1 mouse cellular context compared by ENCODE assay signal in the genomic region with DNA sequence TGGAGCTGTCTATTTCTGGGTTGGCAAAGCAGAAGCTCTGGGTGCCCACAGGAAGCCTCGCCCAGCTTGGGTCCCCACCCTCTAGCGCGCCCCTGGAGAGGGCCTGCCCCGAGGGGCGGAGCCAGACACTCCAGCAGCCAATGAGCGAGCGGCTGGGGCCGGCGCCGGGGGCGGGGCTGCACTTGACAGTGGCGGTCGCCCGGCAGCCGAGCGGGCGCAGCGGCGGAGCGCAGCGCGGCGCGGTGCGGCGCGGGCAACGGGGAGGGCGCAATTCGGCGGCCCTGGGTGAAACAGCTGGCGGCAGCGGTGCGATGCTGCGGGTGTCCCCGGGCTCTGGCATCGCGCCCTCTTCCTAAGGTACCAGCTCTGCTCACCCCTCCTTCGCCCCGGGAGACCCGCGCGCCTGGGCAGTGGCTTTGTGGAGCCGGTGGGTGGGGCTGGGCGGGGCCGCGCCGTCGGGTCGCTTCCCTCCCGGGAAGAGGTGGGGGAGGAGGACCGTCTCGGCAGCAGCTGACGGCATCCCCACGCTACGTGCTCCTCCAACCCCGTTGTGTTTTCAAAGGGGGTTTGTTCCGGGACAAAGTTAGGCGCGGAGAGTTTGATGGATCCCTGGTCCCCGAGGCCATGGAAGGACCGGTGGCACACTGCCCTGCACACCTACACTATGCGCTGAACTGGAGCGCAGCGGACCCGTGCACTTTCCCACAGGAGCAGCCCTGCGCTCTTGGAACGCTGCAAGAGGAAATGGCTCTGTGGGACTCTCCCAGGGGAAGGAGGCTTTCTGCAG.
TF ChIP-seq lines count a peak whose summit lies in the region.

A gene (plus strand): TSS at position 191 of the 787 bp plus-strand sequence.

TF ChIP-seq in MEL, 35 proteins besides CTCF, POLR2A, EP300 and RAD21 (continued from another document):
- TF ChIP-seq USF2 (IDR thresholded peaks at IDR 0.05; ENCODE audit: borderline replicate concordance in 1 of 2, insufficient read depth in 1 of 2, low read depth in 1 of 2, low read length in 2 of 2) = no peak
- no peak for TF ChIP-seq TAL1 (IDR thresholded peaks at IDR 0.05; ENCODE audit: low read length)
- TF ChIP-seq POLR2AphosphoS2 (IDR thresholded peaks at IDR 0.05; ENCODE audit: low read length) = peak; percentile 28; the same call in 1 of the 2 replicates
- no peak for TF ChIP-seq MYC (IDR thresholded peaks at IDR 0.05; ENCODE audit: low read depth, low read length)
- TF ChIP-seq KAT2A (conservative IDR thresholded peaks at IDR 0.05; ENCODE audit: low read depth, low read length) = no peak; the same call in 1 of the 2 replicates
- TF ChIP-seq MXI1 (IDR thresholded peaks at IDR 0.05; ENCODE audit: low read depth, low read length) = peak; percentile 74
- no peak for TF ChIP-seq GABPA (IDR thresholded peaks at IDR 0.05; ENCODE audit: low read depth, low read length)
- TF ChIP-seq MAZ (IDR thresholded peaks at IDR 0.05; ENCODE audit: low read depth, low read length) = peak; percentile 17; the same call in 1 of the 2 replicates
- no peak; the same call in 1 of the 2 replicates for TF ChIP-seq E2F4 (IDR thresholded peaks at IDR 0.05; ENCODE audit: borderline replicate concordance, low read depth, low read length)
- no peak for TF ChIP-seq MAFK (IDR thresholded peaks at IDR 0.05; ENCODE audit: borderline replicate concordance, low read depth, low read length)
- TF ChIP-seq GATA1 (IDR thresholded peaks at IDR 0.05; ENCODE audit: low read depth, low read length) = no peak
- TF ChIP-seq JUND (IDR thresholded peaks at IDR 0.05; ENCODE audit: low read depth, low read length) = no peak
- peak; percentile 60; the same call in 1 of the 2 replicates for TF ChIP-seq SIN3A (IDR thresholded peaks at IDR 0.05; ENCODE audit: low read length)
- peak; percentile 33; the same call in 1 of the 2 replicates for TF ChIP-seq MAX (IDR thresholded peaks at IDR 0.05; ENCODE audit: low read length)
